Mouse (Mus musculus) heart, postnatal 0 days (tissue): ENCODE measurements around the gene Apobec2.

ENCODE experiments used
- CTCF ChIP-seq: IDR thresholded peaks from 2 replicates; pipeline ENCODE4 v1.5.1; 2016; ENCODE audit warnings: antibody characterized with exemption, control low read depth, low read depth
- EP300 ChIP-seq: IDR thresholded peaks from 2 replicates; pipeline ENCODE4 v1.6.1; 2016; ENCODE audit warnings: antibody characterized with exemption, low read depth

GRCm38 (mm10) chr17:48409380-48410298, 23.1 kb downstream of the Apobec2 start, which contains the start of the genes Nfya and Oard1:
- TF ChIP-seq CTCF, result 0 out of 2 replicates have a peak, but pooled peaks have one; percentile 3
- TF ChIP-seq EP300, result peak; percentile 67
